Mouse (Mus musculus) ovary, adult 18-20 months (tissue): ENCODE data around the gene Selp.

Experiments used
- DNase-seq: peaks from one replicate; pipeline ENCODE4 v3.0.0; 2022; ENCODE audit warnings: low spot score, mixed read lengths

The Selp gene

GRCm38 (mm10) chr1:164119892-164120776, 5.1 kb downstream of the Selp start:
- no peak for DNase-seq

GRCm38 (mm10) chr1:164120777-164121158, 5.7 kb downstream of the Selp start:
- no peak for DNase-seq

DNA sequence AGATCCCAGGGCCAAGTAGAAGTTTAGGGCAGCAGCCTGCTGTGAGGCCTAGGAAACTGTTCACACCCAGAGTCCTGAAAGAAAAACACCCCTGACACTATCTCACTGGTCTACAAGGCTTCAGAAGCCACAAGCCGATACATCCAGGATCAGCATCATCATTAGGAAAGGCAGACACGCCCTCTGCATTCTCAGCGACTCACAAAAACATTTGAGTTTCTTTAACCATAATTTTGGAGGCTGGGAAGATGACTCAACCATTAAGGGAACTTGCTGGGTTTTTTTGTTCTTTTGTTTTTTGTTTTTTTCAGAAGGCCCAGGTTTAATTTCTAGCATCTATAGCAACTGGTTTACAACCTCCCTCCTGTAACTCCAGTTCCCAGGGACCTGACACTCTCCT, 8.8 kb downstream of the Selp start:
- no peak for DNase-seq

- no peak for DNase-seq
Observed at GRCm38 (mm10) chr1:164130013-164130412, 14.9 kb downstream of the Selp start.

DNA sequence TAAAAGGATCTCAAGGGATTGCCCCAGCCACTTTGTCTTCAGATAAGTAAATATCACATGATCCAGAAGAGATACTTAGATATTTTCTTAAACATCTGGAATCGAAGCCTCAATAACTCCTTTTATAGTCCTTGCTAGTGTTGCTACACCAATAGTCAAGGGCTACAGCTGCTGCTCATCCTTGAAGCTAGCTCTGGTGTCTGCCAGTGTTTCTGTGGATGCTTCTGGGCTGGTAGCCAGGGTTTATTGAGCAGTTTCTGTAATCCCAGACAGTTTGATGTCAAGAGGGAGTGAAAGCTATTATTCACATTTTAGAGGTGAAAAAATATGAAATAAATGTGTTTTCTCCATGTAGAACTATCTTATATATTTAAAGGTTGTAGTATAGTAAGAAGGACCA, 17.5 kb downstream of the Selp start:
- no peak for DNase-seq

DNA sequence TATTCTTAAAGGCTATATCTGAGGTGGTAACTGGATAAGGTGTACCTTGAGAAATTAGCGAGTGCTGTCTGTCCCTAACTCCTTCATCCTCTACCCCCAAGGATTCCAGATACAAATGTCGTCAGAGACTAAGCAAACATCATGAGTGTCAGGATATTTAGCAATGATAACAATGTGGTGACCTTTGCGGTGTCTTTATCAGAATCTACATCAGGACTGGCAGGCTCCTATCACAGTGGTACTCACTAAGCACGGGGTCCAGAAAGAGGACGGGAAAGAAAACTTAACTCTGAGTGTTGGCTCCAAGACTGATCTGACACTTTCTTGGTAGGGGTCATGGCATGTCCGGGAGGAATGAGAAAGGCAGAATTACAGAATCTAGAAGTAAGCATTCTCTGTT, 19.0 kb downstream of the Selp start:
- no peak for DNase-seq

DNA sequence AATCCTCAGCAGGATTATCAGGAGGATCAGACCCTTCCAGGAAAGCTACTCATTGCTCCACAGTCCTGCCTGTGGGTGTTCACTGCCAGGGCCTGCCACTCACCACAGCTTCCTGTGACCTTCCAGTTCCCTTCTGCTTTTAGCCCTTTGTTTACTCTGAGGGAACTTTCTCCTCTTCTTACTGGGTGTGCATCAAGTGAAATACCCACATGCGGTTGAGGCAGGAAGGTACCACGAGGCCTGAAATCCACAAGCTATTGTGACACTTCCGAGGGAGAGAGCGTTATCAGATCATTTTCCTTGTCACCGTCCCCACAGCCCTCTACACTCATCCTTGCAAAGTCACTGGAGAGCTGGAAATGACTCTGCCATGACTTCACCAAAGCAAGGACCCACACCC, 20.3 kb downstream of the Selp start:
- DNase-seq, result no peak

DNA sequence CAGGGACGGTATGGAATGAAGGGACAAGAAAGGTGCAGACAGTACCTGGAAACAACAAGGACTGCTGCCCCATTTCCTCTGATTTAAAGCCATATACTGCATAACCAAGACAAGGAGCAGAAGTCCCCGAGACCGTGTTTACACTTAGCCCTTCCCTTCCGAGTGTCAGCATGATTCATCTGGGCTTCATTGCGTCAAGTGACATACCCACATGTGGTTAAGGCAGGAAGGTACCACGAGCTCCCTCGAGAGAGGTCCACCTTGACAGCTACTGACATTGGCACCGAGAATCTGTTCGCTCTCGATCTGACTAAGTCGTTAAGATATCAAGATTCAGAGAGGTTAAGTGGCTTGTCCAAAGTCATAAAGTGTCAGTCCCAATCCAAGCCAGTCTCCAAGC, 20.9 kb downstream of the Selp start:
- DNase-seq, result no peak

DNA sequence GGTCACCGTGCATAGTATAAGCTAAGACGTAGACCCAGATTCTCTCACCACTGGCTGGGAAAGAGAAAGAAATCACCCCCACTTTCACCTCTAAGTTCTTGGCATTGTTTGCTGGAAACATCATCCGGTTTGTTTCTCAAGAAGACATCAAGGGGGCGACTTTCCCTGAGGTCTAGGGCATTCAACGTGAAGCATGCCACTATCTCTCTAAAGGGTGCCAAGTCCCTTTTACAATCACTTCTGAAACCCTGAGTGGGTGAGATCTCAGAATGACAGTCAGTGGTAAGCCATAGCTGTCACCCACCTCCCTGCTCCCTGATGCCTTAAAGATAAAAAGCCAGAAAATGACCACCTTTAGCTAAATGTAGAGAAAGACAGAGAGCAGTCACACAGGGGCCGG, 21.6 kb downstream of the Selp start:
- DNase-seq, result no peak

DNA sequence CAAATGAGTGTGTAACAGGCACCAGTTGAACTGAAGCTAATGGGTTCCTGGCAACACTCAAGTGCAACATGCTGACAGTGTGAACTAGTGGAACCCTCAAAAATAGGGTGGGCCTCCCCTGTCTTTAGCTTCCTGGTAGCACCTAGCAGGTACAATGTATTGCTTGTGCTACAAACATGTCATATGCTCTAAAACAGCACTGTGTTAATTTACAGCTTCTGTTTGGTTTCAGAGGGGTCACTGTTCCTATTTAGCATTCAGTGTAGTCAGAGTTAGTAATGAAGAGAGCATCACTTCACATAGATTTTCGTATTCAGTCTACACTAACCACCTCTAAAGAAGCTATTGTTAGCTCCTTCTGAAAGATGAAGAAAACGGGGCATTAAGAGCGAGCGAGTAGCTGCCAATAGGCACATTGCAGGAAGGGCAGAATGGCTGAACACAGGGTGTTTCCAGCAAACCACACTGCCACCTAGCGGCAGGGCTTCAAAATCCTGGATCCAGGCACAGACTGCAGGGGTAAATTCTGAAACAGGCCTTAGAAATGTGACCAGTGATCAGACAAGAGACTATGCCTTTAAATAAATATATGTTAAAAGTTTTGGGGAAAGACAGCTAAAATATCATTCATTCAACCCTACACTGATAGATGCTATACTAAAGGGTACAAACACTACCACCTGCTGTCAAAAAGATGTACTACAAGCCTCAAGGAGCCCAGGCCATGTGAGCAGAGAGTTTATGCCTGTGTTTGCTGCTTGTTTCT, 23.5 kb downstream of the Selp start:
- DNase-seq, result peak; percentile 13

DNA sequence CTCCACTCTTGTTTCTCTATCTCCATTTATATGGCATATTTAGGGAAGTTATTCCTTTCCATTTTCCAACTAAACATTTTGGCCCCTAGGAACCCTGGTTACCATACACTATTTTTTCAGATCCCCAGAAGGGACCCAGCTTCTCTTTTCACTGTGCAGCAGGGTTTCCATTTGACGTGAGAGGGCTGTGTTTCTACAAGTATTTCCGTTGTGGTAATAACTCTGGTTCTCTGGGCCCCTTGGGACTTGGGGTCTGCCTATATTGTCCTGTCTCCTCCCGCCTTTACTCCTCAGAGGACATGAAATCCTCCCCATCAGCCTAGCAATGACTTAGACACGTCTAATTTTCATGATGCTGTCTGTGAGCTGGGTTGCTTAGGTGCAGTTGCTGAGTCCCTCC, 24.4 kb downstream of the Selp start:
- DNase-seq, result no peak

DNA sequence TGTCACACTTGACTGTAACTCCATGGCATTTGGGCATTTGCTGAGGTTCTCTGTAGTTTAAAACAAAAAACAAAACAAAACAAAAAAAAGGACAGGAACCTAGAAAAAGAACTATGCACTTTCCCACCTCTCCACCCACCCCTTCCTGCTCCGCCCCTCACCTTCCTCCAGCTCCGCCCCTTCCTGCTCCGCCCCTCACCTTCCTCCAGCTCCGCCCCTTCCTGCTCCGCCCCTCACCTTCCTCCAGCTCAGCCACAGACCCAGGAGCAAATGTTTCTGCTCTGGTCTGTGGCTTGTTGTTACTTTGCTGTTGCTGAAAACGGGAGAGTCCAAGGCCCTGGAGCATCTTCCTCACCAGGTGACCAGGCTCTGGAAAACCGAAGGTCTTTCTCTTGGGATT, 34.0 kb downstream of the Selp start:
- no peak for DNase-seq

- DNase-seq, result no peak
Observed at GRCm38 (mm10) chr1:164151387-164152088, 36.5 kb downstream of the Selp start, which contains the start of gene F5. F5 (plus strand) TSS chr1:164151838.

- no peak for DNase-seq
Observed at GRCm38 (mm10) chr1:164152836-164153235, 37.8 kb downstream of the Selp start.

DNA sequence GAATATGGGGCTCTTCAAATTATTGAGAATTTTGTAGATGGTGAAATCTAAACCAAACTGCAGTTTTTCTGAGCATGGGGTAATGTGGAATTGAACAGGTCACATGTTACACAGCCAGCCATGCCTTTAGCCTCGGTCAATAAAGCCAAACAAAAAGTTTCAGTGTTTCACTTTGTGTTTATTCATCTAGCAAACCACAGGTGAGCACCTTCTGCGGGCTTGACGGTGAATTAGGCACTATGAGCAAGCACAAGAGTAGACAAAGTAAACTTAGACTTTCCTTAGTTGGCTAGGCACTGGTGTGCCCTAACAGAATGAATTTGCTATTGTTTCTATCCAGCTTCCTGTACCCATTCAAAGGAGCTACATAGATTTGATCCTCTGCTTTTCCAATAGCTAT, 39.9 kb downstream of the Selp start:
- no peak for DNase-seq

- DNase-seq, result no peak
Observed at GRCm38 (mm10) chr1:164158571-164158970, 43.5 kb downstream of the Selp start.

DNA sequence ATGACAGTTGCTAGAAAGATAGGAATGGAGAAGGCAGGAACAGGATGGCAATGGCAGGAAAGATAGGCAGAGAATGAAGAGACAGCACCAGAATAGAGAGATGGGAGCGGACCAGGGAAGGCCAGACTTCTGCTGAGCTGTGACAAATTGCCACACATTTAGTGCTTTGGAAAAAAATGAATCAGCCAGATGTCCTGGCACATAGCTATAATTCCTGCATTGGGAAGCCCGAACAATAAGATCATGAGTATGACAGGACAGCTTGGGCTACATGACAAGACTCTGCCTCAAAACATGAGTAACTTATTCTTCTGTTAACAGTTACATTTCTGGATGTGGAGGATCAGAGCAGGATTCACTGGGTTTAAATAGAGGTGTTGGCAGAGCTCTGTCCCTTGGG, 44.7 kb downstream of the Selp start:
- no peak for DNase-seq

DNA sequence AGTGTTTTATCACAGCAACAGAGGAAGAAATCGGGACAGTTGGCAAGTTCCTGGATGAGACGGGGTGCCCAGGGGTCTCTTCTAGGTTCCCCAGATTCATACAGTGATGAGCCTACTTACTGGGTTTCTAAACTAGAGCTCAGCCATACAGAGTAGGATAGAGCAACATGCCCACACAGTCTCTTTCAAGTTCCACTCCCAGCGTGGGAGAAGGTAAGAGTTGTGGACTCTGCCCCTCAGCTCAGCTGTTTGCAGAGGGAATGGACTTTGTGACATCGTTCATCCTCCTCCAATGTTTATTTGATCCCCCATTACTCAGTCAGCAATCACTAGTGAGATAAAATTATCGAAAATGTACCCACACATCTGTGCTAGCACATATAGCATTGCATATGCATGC, 47.7 kb downstream of the Selp start:
- no peak for DNase-seq

- no peak for DNase-seq
Observed at GRCm38 (mm10) chr1:164168818-164169217, 53.8 kb downstream of the Selp start.

GRCm38 (mm10) chr1:164170434-164170833, 55.4 kb downstream of the Selp start:
- DNase-seq, result no peak

DNA sequence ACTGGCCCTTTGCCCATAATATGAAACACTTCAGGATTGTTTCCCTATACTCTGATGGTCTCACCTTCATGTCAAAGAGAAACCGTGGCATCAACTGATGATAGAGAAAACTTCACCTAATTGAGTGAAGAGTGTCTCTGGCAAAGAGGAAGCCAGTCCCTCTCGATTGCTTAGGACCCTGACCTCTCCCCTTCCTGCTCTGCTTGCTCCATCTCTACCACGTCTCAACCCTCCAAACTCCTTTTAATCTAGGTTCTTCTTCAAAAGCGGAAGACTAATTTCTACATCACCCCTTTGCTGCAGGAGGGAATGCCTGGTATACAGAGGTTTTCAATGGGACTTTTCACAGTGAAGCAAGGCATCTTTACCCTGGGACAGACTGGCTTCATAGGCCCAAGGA, 58.1 kb downstream of the Selp start:
- DNase-seq, result no peak

DNA sequence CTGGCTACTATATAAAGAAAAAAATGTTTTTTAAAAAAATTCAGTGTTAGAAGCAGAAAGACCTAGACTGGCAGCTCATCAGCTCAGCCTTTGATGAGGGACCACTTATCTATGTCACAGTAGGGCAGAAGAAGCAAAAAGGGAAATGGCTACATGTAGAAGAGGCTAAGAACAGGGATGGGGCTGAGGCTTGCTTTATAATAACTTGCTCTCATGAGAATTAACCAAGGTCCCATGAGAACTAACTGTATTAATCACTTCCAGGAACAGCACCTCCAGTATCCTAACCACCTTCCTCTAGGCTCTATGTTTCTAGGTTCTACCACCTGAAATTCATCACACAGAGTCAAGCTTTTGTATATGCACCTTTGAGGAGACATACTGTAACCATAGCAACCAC, 61.8 kb downstream of the Selp start:
- DNase-seq, result no peak

DNA sequence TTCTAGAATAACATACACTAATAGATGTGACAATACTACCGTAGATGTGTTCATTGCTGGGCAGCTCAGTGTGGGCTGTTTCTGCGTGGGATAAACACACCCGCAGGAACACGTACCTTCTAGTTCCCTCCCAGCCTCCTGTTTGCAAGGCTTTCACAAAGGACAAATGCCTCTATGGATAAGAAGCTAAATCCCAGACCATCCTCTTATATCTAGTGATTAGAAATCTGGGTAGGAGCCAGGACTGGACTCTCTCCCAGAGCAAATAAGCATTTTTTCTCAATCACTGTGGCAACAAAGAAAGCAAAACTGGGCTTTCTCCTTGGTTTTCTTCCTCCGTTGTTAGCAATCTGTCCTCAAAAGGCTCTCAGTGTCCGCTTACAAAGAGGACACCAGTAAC, 63.4 kb downstream of the Selp start:
- no peak for DNase-seq
